Mouse (Mus musculus) testis, adult 2 months (tissue): ENCODE measurements around the gene Trpv3.

Experiments
- CTCF ChIP-seq: fragments of 200-500 bp; IDR thresholded peaks from 2 replicates; pipeline ENCODE4 v1.5.1; 2012; ENCODE audit warnings: low read depth, mild to moderate bottlenecking, inconsistent platforms, low read length, moderate library complexity; ENCODE audit not compliant: control insufficient read depth, insufficient read depth, insufficient replicate concordance
- POLR2A ChIP-seq: fragments of 200-500 bp; IDR thresholded peaks from 2 replicates; pipeline ENCODE4 v1.6.1; 2012; ENCODE audit warnings: low read depth, mild to moderate bottlenecking, inconsistent platforms, low read length, moderate library complexity; ENCODE audit not compliant: control insufficient read depth

GRCm38 (mm10) chr11:73274821-73275220 is 7.6 kb downstream of the Trpv3 start:
- TF ChIP-seq CTCF (no peak), POLR2A (no peak)
